Mouse (Mus musculus) heart, embryonic 10.5 days (tissue): ENCODE results near the gene Utrn. TPM values are rescaled to one million over a fixed set of nuclear protein-coding genes. Genes with fewer than 3 reads are reported as not detected.

Experiments used
- DNase-seq: peaks from one replicate; pipeline ENCODE4 v3.0.0-alpha.2; 2017; ENCODE audit warnings: low spot score
- H3K27ac ChIP-seq: fragments of 300-500 bp; sonication (generic); 2 replicates; pipeline ENCODE4 v1.5.1; 2016; ENCODE audit warnings: mild to moderate bottlenecking
- H3K27me3 ChIP-seq: fragments of 300-500 bp; sonication (generic); 2 replicates; pipeline ENCODE4 v1.6.1; 2016; ENCODE audit warnings: mild to moderate bottlenecking; ENCODE audit not compliant: poor library complexity, insufficient read depth, severe bottlenecking
- H3K36me3 ChIP-seq: fragments of 300-500 bp; sonication (generic); 2 replicates; pipeline ENCODE4 v1.6.1; 2016; ENCODE audit warnings: mild to moderate bottlenecking, moderate library complexity
- H3K4me1 ChIP-seq: fragments of 300-500 bp; sonication (generic); 2 replicates; pipeline ENCODE4 v1.6.1; 2016; ENCODE audit warnings: mild to moderate bottlenecking
- H3K4me3 ChIP-seq: fragments of 300-500 bp; sonication (generic); 2 replicates; pipeline ENCODE4 v1.5.1; 2016; ENCODE audit warnings: mild to moderate bottlenecking, moderate library complexity
- H3K9me3 ChIP-seq: fragments of 300-500 bp; sonication (generic); 2 replicates; pipeline ENCODE4 v1.6.1; 2016; ENCODE audit warnings: mild to moderate bottlenecking, moderate library complexity
- WGBS: fragments of 180-500 bp; shearing (Covaris S2); methylation state at CpG from one replicate; pipeline ENCODE4 v1.1.7; 2016; 5-methylcytosine and 5-hydroxymethylcytosine counted together
- polyA plus RNA-seq: library from polyadenylated mRNA; unstranded; fragments of >200 nt; fragmentation: Nextera tagmentation; extraction: Ambion mirVana; gene quantifications from 2 replicates; pipeline ENCODE4 v1.2.1, GENCODE M21; 2016

Utrn gene
- polyA plus RNA-seq, 1 experiment from 2014 or later: 65.2 TPM

- no peaks in the 10 kb centered on the region for H3K4me1 ChIP-seq
- 62% methylated on average over 13 of the region's 13 CpGs for WGBS
- no peak overlapping the region for H3K4me3 ChIP-seq
- DNase-seq: no peak
- no peak overlapping the region for H3K27ac ChIP-seq
- no peaks in the 10 kb centered on the region for H3K9me3 ChIP-seq
- H3K36me3 ChIP-seq: no peaks in the 10 kb centered on the region
- no peaks in the 10 kb centered on the region for H3K27me3 ChIP-seq
Observed at GRCm38 (mm10) chr10:12888373-12888772, 19.2 kb upstream of the Utrn start.

- Histone ChIP-seq H3K27me3 (no peaks in the 10 kb centered on the region), H3K36me3 (no peaks in the 10 kb centered on the region), H3K4me1 (no peaks in the 10 kb centered on the region), H3K4me3 (no peak overlapping the region), H3K27ac (no peak overlapping the region), H3K9me3 (no peaks in the 10 kb centered on the region)
- WGBS: 49% methylated on average over 2 of the region's 2 CpGs
- no peak for DNase-seq
Observed at GRCm38 (mm10) chr10:12887792-12888191, 18.6 kb upstream of the Utrn start.

GRCm38 (mm10) chr10:12884308-12884948 lies 15.3 kb upstream of the Utrn start:
- H3K27me3 ChIP-seq: no peaks in the 10 kb centered on the region
- no peaks in the 10 kb centered on the region for H3K36me3 ChIP-seq
- no peak overlapping the region for H3K4me3 ChIP-seq
- H3K27ac ChIP-seq: no peak overlapping the region
- no peaks in the 10 kb centered on the region for H3K4me1 ChIP-seq
- WGBS: 66% methylated on average over 8 of the region's 8 CpGs
- no peak for DNase-seq
- no peaks in the 10 kb centered on the region for H3K9me3 ChIP-seq

GRCm38 (mm10) chr10:12881911-12882310 lies 12.7 kb upstream of the Utrn start:
- no peak for DNase-seq
- peaks cover 7% of the 10 kb centered on the region for H3K4me1 ChIP-seq
- WGBS: 79% methylated on average over 4 of the region's 4 CpGs

GRCm38 (mm10) chr10:12879313-12879695 lies 10.1 kb upstream of the Utrn start:
- peak overlapping the region; percentile 24; the same call in 1 of the 2 replicates for H3K27ac ChIP-seq
- H3K27me3 ChIP-seq: no peaks in the 10 kb centered on the region
- no peaks in the 10 kb centered on the region for H3K9me3 ChIP-seq
- no peak for DNase-seq
- peaks cover 7% of the 10 kb centered on the region for H3K4me1 ChIP-seq
- peak overlapping the region; percentile 9; the same call in 1 of the 2 replicates for H3K4me3 ChIP-seq
- WGBS: 18% methylated on average over 3 of the region's 3 CpGs
- H3K36me3 ChIP-seq: no peaks in the 10 kb centered on the region

More at GRCm38 (mm10) chr10:12881911-12882310, 12.7 kb upstream of the Utrn start:
- Histone ChIP-seq H3K9me3 (no peaks in the 10 kb centered on the region), H3K4me3 (no peak overlapping the region), H3K36me3 (no peaks in the 10 kb centered on the region), H3K27me3 (no peaks in the 10 kb centered on the region), H3K27ac (no peak overlapping the region)

- peak overlapping the region; percentile 76 for H3K27ac ChIP-seq
- no peaks in the 10 kb centered on the region for H3K9me3 ChIP-seq
- peak overlapping the region; percentile 25 for H3K4me3 ChIP-seq
- DNase-seq: no peak
- WGBS: 5% methylated on average over 14 of the region's 14 CpGs
- H3K27me3 ChIP-seq: no peaks in the 10 kb centered on the region
- H3K4me1 ChIP-seq: peaks cover 7% of the 10 kb centered on the region
- no peaks in the 10 kb centered on the region for H3K36me3 ChIP-seq
Observed at GRCm38 (mm10) chr10:12878661-12879312, 9.6 kb upstream of the Utrn start.

GRCm38 (mm10) chr10:12876426-12876825 lies 7.3 kb upstream of the Utrn start:
- Histone ChIP-seq H3K4me3 (no peak overlapping the region), H3K4me1 (peaks cover 7% of the 10 kb centered on the region), H3K27ac (no peak overlapping the region), H3K27me3 (no peaks in the 10 kb centered on the region), H3K9me3 (no peaks in the 10 kb centered on the region), H3K36me3 (no peaks in the 10 kb centered on the region)
- no peak for DNase-seq
- 62% methylated on average over 3 of the region's 3 CpGs for WGBS

GRCm38 (mm10) chr10:12875410-12875809 lies 6.2 kb upstream of the Utrn start:
- DNase-seq: no peak
- no peaks in the 10 kb centered on the region for H3K36me3 ChIP-seq
- no peaks in the 10 kb centered on the region for H3K9me3 ChIP-seq
- H3K27me3 ChIP-seq: no peaks in the 10 kb centered on the region
- WGBS: 89% methylated on average over 4 of the region's 4 CpGs
- H3K4me3 ChIP-seq: no peak overlapping the region
- peaks cover 7% of the 10 kb centered on the region for H3K4me1 ChIP-seq
- no peak overlapping the region for H3K27ac ChIP-seq

GRCm38 (mm10) chr10:12874577-12875277 lies 5.6 kb upstream of the Utrn start:
- WGBS: 58% methylated on average over 8 of the region's 8 CpGs
- no peak for DNase-seq

GRCm38 (mm10) chr10:12869846-12870245 lies 681 bp upstream of the Utrn start:
- no peaks in the 10 kb centered on the region for H3K36me3 ChIP-seq
- no peaks in the 10 kb centered on the region for H3K9me3 ChIP-seq
- 39% methylated on average over 1 of the region's 1 CpGs for WGBS
- no peaks in the 10 kb centered on the region for H3K27me3 ChIP-seq
- peak overlapping the region; percentile 84 for H3K4me3 ChIP-seq
- peaks cover 13% of the 10 kb centered on the region for H3K4me1 ChIP-seq
- peak overlapping the region; percentile 99 for H3K27ac ChIP-seq
- DNase-seq: no peak

More at GRCm38 (mm10) chr10:12874577-12875277, 5.6 kb upstream of the Utrn start:
- no peaks in the 10 kb centered on the region for H3K27me3 ChIP-seq
- H3K4me1 ChIP-seq: peaks cover 7% of the 10 kb centered on the region
- H3K27ac ChIP-seq: no peak overlapping the region
- no peak overlapping the region for H3K4me3 ChIP-seq
- no peaks in the 10 kb centered on the region for H3K9me3 ChIP-seq
- no peaks in the 10 kb centered on the region for H3K36me3 ChIP-seq

- Histone ChIP-seq H3K27ac (peak overlapping the region; percentile 99), H3K4me1 (peaks cover 16% of the 10 kb centered on the region), H3K9me3 (no peaks in the 10 kb centered on the region), H3K36me3 (no peaks in the 10 kb centered on the region), H3K4me3 (peak overlapping the region; percentile 84), H3K27me3 (no peaks in the 10 kb centered on the region)
- under 1% methylated on average over 41 of the region's 41 CpGs for WGBS
- DNase-seq: peak; percentile 94
Observed at GRCm38 (mm10) chr10:12868189-12869028, 756 bp downstream of the Utrn start.

- Histone ChIP-seq H3K4me1 (peaks cover 18% of the 10 kb centered on the region), H3K9me3 (no peaks in the 10 kb centered on the region), H3K36me3 (no peaks in the 10 kb centered on the region), H3K27ac (peak overlapping the region; percentile 99), H3K27me3 (no peaks in the 10 kb centered on the region), H3K4me3 (peak overlapping the region; percentile 84)
- DNase-seq: no peak
- WGBS: 0% methylated on average over 12 of the region's 12 CpGs
Observed at GRCm38 (mm10) chr10:12867733-12868188, 1.4 kb downstream of the Utrn start.
